Mouse (Mus musculus) limb, embryonic 13.5 days (tissue): ENCODE data around the gene Apobr. TPM values are rescaled to one million over a fixed set of nuclear protein-coding genes. Genes with fewer than 3 reads are reported as not detected.

ENCODE experiments used
- ATAC-seq: fragments of 200-750 bp; cut with Nextera tagmentation; 2 replicates; pipeline ENCODE4 v1.8.0; 2017; ENCODE audit warnings: low read depth, moderate number of reproducible peaks, moderate TSS enrichment; ENCODE audit not compliant: low FRiP score
- H3K27ac ChIP-seq: fragments of 300-500 bp; sonication (generic); 2 replicates; pipeline ENCODE4 v1.5.1; 2015; ENCODE audit warnings: inconsistent platforms, mild to moderate bottlenecking, moderate library complexity
- H3K27me3 ChIP-seq: fragments of 300-500 bp; sonication (generic); 2 replicates; pipeline ENCODE4 v1.6.1; 2015; ENCODE audit warnings: mild to moderate bottlenecking, inconsistent platforms
- H3K36me3 ChIP-seq: fragments of 300-500 bp; sonication (generic); 2 replicates; pipeline ENCODE4 v1.6.1; 2015; ENCODE audit warnings: inconsistent platforms, mild to moderate bottlenecking, moderate library complexity
- H3K4me1 ChIP-seq: fragments of 300-500 bp; sonication (generic); 2 replicates; pipeline ENCODE4 v1.6.1; 2015; ENCODE audit warnings: inconsistent platforms
- H3K4me2 ChIP-seq: fragments of 300-500 bp; sonication (generic); replicated peaks from 2 replicates; pipeline ENCODE4 v1.6.1; 2015; ENCODE audit warnings: inconsistent platforms, mild to moderate bottlenecking, moderate library complexity
- H3K4me3 ChIP-seq: fragments of 300-500 bp; sonication (generic); 2 replicates; pipeline ENCODE4 v1.5.1; 2015; ENCODE audit warnings: moderate library complexity, mild to moderate bottlenecking, inconsistent platforms
- H3K9ac ChIP-seq: fragments of 300-500 bp; sonication (generic); 2 replicates; pipeline ENCODE4 v1.6.1; 2015; ENCODE audit warnings: mild to moderate bottlenecking, inconsistent platforms
- H3K9me3 ChIP-seq: fragments of 300-500 bp; sonication (generic); 2 replicates; pipeline ENCODE4 v1.6.1; 2016; ENCODE audit warnings: inconsistent platforms
- WGBS: fragments of 180-500 bp; shearing (Covaris S2); methylation state at CpG from one replicate; pipeline ENCODE4 v1.1.7; 2015; 5-methylcytosine and 5-hydroxymethylcytosine counted together
- microRNA-seq: library from miRNA; unstranded; fragments of <30 nt; microRNA quantifications from one replicate; pipeline ENCODE4, GENCODE M21; 2016
- polyA plus RNA-seq: library from polyadenylated mRNA; unstranded; fragments of >200 nt; fragmentation: Nextera tagmentation; extraction: Ambion mirVana; gene quantifications from 2 replicates; pipeline ENCODE4 v1.2.1, GENCODE M21; 2015

The Apobr gene
- polyA plus RNA-seq, 1 experiment from 2014 or later: 0.71 TPM

- Histone ChIP-seq H3K9me3 (no peaks in the 10 kb centered on the region), H3K9ac (peak overlapping the region; percentile 4; the same call in 1 of the 2 replicates), H3K27ac (no peak overlapping the region), H3K36me3 (no peaks in the 10 kb centered on the region), H3K4me3 (no peak overlapping the region), H3K4me2 (no peak overlapping the region), H3K4me1 (peaks cover 10% of the 10 kb centered on the region; the same call in 1 of the 2 replicates), H3K27me3 (no peaks in the 10 kb centered on the region)
- WGBS: 40% methylated on average over 6 of the region's 6 CpGs
- ATAC-seq: no peak
Measured at GRCm38 (mm10) chr7:126628111-126628510, 43.4 kb downstream of the Apobr start.

GRCm38 (mm10) chr7:126629915-126630314 is 45.2 kb downstream of the Apobr start:
- 29% methylated on average over 3 of the region's 3 CpGs for WGBS
- H3K36me3 ChIP-seq: no peaks in the 10 kb centered on the region
- H3K4me1 ChIP-seq: peaks cover 26% of the 10 kb centered on the region
- no peaks in the 10 kb centered on the region for H3K27me3 ChIP-seq
- H3K4me2 ChIP-seq: no peak overlapping the region
- no peak for ATAC-seq
- no peak overlapping the region for H3K27ac ChIP-seq
- no peak overlapping the region for H3K4me3 ChIP-seq
- H3K9ac ChIP-seq: no peak overlapping the region
- no peaks in the 10 kb centered on the region for H3K9me3 ChIP-seq

GRCm38 (mm10) chr7:126630824-126631518 is 46.2 kb downstream of the Apobr start, which contains the start of gene Nupr1:
TSS of gene Nupr1 (minus strand) at chr7:126630861.
- no peak within 1 kb of the TSS for H3K4me2 ChIP-seq
- no peak within 1 kb of the TSS for H3K4me3 ChIP-seq
- H3K36me3 ChIP-seq: no peaks in the 10 kb centered on the region
- H3K27ac ChIP-seq: no peak within 1 kb of the TSS
- 95% methylated on average over 4 of the region's 4 CpGs for WGBS
- H3K27me3 ChIP-seq: no peaks in the 10 kb centered on the region
- no peaks in the 10 kb centered on the region for H3K9me3 ChIP-seq
- no peak within 1 kb of the TSS for H3K9ac ChIP-seq
- ATAC-seq: no peak
- peaks cover 17% of the 10 kb centered on the region for H3K4me1 ChIP-seq

- WGBS: 55% methylated on average over 2 of the region's 2 CpGs
- H3K4me1 ChIP-seq: peaks cover 16% of the 10 kb centered on the region
Measured at GRCm38 (mm10) chr7:126632478-126632877, 47.7 kb downstream of the Apobr start.

GRCm38 (mm10) chr7:126635375-126635774 is 50.6 kb downstream of the Apobr start:
- Histone ChIP-seq H3K4me3 (no peak overlapping the region), H3K4me1 (peaks cover 24% of the 10 kb centered on the region), H3K27ac (no peak overlapping the region), H3K36me3 (no peaks in the 10 kb centered on the region), H3K4me2 (no peak overlapping the region), H3K9me3 (no peaks in the 10 kb centered on the region), H3K27me3 (no peaks in the 10 kb centered on the region), H3K9ac (no peak overlapping the region)
- ATAC-seq: no peak

More at GRCm38 (mm10) chr7:126632478-126632877, 47.7 kb downstream of the Apobr start:
- no peak overlapping the region for H3K9ac ChIP-seq
- no peaks in the 10 kb centered on the region for H3K36me3 ChIP-seq
- H3K27ac ChIP-seq: no peak overlapping the region
- ATAC-seq: no peak
- H3K9me3 ChIP-seq: no peaks in the 10 kb centered on the region
- H3K4me3 ChIP-seq: no peak overlapping the region
- H3K4me2 ChIP-seq: no peak overlapping the region
- no peaks in the 10 kb centered on the region for H3K27me3 ChIP-seq

- H3K36me3 ChIP-seq: no peaks in the 10 kb centered on the region
- no peaks in the 10 kb centered on the region for H3K27me3 ChIP-seq
- no peak overlapping the region for H3K4me2 ChIP-seq
- ATAC-seq: no peak
- peaks cover 24% of the 10 kb centered on the region for H3K4me1 ChIP-seq
- H3K4me3 ChIP-seq: no peak overlapping the region
- no peak overlapping the region for H3K9ac ChIP-seq
- no peaks in the 10 kb centered on the region for H3K9me3 ChIP-seq
- 12% methylated on average over 4 of the region's 4 CpGs for whole genome bisulfite sequencing
- no peak overlapping the region for H3K27ac ChIP-seq
Measured at GRCm38 (mm10) chr7:126636733-126637520, 52.2 kb downstream of the Apobr start.

Small RNAs within 50 kb of the gene (microRNA-seq; reads per million reads assigned to microRNA genes)
- not detected for gene Mir7059

Other genes starting within 250 kb of the Apobr start
- gene Lat, start 215.4 kb upstream of the Apobr start, polyA plus RNA-seq: 2.9 and 3.6 TPM in 2 replicates
- 61.7 and 62.4 TPM in 2 replicates for gene Spns1, start 207.5 kb upstream of the Apobr start, polyA plus RNA-seq
- gene Nfatc2ip, start 188.2 kb upstream of the Apobr start, polyA plus RNA-seq: 2.3 and 2.4 TPM in 2 replicates
- gene Cd19, start 170.1 kb upstream of the Apobr start, polyA plus RNA-seq: not detected in 2 replicates
- 36.6 and 37.0 TPM in 2 replicates for gene Rabep2, start 156.2 kb upstream of the Apobr start, polyA plus RNA-seq
- 90.2 and 93.8 TPM in 2 replicates for gene Atp2a1, start 121.8 kb upstream of the Apobr start, polyA plus RNA-seq
- 56.6 and 61.4 TPM in 2 replicates for gene Sh2b1, start 109.5 kb upstream of the Apobr start, polyA plus RNA-seq
- gene Tufm, start 97.6 kb upstream of the Apobr start, polyA plus RNA-seq: 135 and 137 TPM in 2 replicates
- gene Atxn2l, start 81.5 kb upstream of the Apobr start, polyA plus RNA-seq: 49.9 and 51.8 TPM in 2 replicates
- 207 and 208 TPM in 2 replicates for gene Eif3c, start 18.5 kb upstream of the Apobr start, polyA plus RNA-seq
- gene Cln3, start 875 bp downstream of the Apobr start, polyA plus RNA-seq: 38.6 and 38.7 TPM in 2 replicates
- gene Il27, start 10.0 kb downstream of the Apobr start, polyA plus RNA-seq: not detected in 2 replicates
- 3.5 and 4.7 TPM in 2 replicates for gene Nupr1, start 45.9 kb downstream of the Apobr start, polyA plus RNA-seq
- gene Sgf29, start 64.4 kb downstream of the Apobr start, polyA plus RNA-seq: 56.8 and 63.8 TPM in 2 replicates
- gene Sult1a1, start 91.5 kb downstream of the Apobr start, polyA plus RNA-seq: 4.6 and 4.8 TPM in 2 replicates
- gene Bola2, start 110.5 kb downstream of the Apobr start, polyA plus RNA-seq: 134 and 138 TPM in 2 replicates
- gene Slx1b, start 110.8 kb downstream of the Apobr start, polyA plus RNA-seq: 15.2 and 15.9 TPM in 2 replicates
- 34.1 and 36.6 TPM in 2 replicates for gene Coro1a, start 122.8 kb downstream of the Apobr start, polyA plus RNA-seq
- 49.6 and 50.3 TPM in 2 replicates for gene Mapk3, start 174.7 kb downstream of the Apobr start, polyA plus RNA-seq
- gene Gdpd3, start 181.4 kb downstream of the Apobr start, polyA plus RNA-seq: 1.7 and 2.1 TPM in 2 replicates
- gene Ypel3, start 192.0 kb downstream of the Apobr start, polyA plus RNA-seq: 114 and 121 TPM in 2 replicates
- gene Tbx6, start 196.5 kb downstream of the Apobr start, polyA plus RNA-seq: 0.53 and 0.64 TPM in 2 replicates
- gene Ppp4c, start 207.6 kb downstream of the Apobr start, polyA plus RNA-seq: 287 and 322 TPM in 2 replicates
- 0.18 and 0.52 TPM in 2 replicates for gene Fam57b, start 212.7 kb downstream of the Apobr start, polyA plus RNA-seq
- gene 4930451I11Rik, start 246.7 kb downstream of the Apobr start, polyA plus RNA-seq: not detected in 2 replicates